Mouse (Mus musculus) layer of hippocampus, adult 9-10 months (tissue): ENCODE measurements around the gene Fto.

Source experiments
- DNase-seq: peaks from one replicate; pipeline ENCODE4 v3.0.0; 2022; ENCODE audit warnings: low spot score

Fto gene

DNA sequence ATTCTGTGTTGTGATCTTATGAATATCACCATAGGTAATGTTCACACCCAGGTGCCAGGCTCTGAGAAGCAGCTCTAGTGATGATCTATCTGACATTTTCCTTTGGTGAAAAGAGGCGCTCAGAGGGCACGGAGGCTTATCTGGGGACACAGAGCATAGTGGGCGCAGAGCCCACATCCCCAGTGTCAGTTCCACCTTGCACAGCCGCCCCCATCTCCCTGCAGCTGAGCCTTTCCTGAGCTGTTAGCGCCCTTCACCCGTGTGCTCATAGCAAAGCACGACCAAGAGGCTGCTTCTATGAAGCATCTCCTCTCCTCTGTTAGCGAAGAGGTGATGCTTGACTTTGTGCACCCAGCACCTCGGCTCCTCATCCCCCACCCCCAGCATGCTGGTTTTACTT is 185.3 kb downstream of the Fto start:
- no peak for DNase-seq

DNA sequence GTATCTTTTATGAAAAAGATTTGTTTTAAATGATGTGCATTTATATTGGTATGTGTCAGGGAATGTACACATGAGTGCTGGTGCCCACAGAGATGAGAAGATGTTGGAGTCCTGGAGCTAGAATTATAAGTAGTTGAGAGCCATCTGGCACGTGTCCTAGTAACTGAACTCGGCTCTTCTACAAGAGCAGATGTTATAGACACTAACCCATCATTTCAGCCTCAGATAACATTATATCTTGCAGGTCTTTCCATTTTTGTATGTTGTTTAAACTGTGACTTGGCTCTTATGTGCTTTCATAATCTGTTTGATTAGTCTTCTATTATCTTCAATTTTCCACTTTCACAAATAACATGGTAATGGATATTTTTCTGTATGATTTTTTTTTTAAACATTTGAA is 186.0 kb downstream of the Fto start:
- DNase-seq, result no peak

- DNase-seq, result no peak
Measured at GRCm38 (mm10) chr8:91501960-91502600, 188.8 kb downstream of the Fto start.

DNA sequence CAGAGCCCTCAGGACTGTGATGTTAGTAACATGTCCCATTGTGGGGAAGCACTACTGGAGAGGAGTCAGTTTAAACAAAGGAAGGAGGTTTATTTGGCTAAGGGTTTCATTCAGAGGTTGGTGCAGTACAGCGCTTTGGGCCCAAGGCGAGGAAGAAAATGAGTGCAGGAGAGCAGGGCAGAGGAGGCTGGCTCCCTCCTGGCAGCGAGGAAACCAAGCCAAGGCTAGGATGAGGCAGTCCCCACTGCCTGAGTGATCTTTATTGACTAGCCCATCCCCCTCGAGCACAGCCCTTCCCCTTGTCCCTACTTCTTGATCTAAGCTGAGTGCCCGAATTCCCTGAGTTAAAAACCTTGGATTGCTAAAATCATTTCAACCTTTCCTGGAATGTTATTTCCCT is 189.5 kb downstream of the Fto start:
- DNase-seq, result no peak

DNA sequence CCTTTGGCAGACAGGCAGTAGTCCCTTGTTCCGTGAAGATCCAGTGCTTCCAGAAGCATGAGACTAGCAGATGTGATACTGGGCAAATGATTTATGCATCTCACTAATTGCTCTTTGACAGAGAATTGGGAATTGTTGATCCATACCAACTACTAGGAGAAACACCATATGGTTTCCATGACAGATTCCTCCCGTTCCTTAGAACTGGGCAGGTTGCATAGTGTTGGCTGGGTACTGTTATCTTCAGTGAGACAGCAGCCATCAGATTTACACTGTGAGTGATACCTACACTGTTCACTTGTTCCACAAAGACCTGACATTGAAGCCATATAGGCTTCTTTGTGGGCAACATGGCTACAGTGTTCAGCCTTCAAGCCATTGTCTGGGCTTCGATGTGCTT is 191.0 kb downstream of the Fto start:
- no peak for DNase-seq

GRCm38 (mm10) chr8:91504891-91505290 is 191.6 kb downstream of the Fto start:
- no peak for DNase-seq

DNA sequence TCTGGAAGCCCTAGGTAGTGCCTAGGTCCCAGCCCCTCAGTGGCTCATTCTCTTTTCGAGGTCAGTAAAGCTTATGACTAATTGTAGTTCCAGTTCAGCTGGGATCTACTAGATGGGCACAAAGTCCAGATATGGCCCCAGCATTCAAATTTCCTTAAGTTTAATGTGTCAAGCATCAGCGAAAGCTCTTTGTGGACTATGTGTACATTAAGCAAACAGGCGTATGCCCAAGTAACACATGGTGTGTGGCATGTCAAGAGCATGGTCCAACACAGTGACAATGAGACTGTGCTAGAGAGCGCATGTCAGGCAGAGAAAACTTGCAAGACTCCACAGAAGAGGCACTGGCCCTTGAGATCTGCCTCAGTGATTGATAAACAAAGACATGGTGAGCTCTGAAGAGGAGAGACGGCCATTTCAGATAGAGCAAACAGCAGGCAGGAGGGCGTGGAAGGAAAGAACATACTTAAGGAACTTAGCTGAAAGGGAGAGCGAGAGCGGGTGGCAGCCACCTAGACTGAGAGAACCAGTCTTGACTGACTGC is 192.2 kb downstream of the Fto start:
- DNase-seq, result no peak

DNA sequence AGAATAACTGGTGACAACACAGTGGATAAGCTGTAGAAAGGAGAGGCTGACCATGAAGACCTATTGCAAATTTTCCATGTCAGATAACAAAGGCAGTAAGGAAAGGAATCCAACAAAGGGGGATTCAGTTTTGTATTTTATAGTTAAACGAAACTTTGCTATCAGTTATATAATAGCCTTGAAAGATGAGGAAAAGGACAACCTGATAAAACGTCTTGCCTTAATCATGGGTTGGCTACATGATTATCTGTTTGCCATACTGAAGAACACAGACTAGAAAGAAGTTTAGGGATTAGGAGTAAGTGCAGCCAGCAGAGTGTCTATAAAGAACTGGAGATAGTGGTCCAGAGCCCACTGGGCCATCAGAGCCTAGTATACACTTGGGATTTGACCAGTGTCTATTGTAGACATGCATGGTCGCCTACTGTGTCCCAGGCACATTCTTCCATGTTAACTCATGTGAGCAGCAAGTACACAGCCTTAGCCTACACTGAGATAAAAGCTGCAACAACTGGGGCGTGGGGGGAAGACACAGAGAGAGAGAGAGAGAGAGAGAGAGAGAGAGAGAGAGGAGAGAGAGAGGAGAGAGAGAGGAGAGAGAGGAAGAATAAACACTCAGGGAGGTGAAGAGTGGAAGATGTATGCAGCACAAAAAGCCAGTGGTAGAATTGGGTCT is 192.8 kb downstream of the Fto start:
- DNase-seq, result no peak

DNA sequence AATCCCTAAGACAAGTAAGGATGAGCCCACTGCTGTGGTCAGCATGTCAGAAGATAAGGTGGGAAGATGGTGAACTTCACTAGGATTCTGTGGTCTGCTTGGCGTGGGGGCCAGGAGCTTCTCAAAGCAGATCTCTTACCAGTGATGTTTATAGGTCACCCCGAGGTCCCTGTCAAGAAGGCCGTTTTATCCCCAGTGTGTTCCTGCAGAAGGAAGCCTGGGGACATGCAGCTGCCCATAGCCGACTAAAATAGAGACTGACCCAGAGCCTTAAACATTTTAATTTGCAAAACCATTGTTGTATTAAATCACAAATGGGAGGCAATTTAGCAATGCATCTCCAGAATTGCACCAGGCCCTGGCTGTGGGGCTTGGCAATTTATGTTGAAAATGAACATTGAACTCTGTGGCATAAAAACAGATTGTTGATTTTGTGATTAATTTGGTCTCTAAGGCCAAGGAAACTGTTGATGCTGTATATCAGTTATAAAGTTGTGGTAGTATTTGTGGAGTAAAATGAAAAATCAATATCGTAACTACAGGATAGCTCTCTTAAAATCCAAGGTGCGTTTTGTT is 193.4 kb downstream of the Fto start:
- no peak for DNase-seq

GRCm38 (mm10) chr8:91507681-91508097 is 194.4 kb downstream of the Fto start:
- no peak for DNase-seq

GRCm38 (mm10) chr8:91508284-91508683 is 195.0 kb downstream of the Fto start:
- DNase-seq, result no peak

DNA sequence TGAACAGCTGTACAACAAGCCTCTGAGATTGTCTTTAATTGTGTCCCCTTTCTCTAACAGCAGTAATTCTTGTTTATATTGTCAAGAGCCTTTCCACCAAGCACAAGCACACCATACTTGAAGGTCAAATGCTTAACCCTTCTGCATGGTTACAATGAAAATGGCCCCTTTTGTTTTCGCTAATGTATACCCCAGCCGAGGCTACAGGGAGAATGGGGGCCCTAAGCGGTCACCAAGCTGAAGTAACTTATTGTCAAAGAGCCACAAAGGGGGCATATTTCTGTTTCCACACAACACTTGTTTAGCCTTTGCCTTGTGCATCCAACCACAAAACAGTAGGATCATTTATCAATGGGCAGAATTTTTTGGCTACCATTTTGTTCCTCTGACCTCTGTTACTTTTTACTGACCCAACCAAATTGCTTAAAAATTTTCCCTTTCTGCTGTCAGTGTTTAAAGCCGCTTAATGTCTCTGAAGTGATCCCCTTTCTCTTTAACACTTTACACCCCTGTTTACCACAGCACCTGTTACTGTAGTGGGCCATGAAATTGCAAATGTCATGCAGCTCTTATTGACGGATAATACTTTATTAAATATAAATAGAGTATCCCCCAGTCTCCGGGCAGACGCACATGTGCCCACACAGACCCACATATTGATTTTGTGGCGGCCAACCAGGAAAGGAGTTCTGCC is 196.0 kb downstream of the Fto start:
- DNase-seq, result no peak

GRCm38 (mm10) chr8:91509900-91510260 is 196.6 kb downstream of the Fto start:
- DNase-seq, result no peak

DNA sequence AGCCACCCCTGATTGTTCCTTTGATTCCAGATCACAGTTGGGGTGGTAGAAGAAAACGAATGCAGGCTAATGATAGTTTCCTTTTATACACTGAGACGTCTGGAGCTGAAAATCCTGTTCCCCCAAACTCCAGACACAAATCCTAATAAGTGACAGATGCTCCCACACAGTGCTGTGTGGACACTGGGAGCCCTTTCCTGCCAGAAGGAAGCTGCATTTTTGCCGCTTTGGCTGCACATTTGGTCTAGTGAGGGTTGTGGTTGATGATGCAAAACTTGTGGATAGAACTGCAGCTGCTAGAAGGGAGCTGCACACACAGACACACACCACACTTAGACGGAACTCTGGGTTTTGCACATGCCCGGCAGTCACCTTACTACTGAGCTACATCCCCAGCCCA is 197.4 kb downstream of the Fto start:
- DNase-seq, result no peak

- DNase-seq, result no peak
Measured at GRCm38 (mm10) chr8:91511943-91512342, 198.6 kb downstream of the Fto start.

- no peak for DNase-seq
Measured at GRCm38 (mm10) chr8:91514752-91515478, 201.6 kb downstream of the Fto start.

DNA sequence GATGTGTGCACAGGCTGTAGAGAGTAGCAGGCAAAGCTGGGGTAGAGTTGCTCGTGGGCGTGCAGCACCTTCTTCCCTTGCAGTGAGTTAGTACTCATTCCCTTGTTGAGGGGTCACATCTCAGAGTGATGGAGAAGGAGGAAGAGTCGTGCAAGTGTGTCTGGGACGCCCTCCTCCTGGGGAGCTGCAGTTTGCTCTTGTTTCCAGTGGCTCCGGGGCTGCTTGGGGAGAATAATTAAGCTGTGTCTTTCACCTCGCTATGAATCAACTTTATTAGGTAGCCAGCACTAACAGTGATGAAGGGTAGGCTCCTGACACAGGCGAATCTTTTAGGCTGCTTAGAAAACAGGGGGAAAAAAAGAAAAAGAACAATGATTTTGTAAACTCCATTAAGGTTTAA is 203.1 kb downstream of the Fto start:
- no peak for DNase-seq

DNA sequence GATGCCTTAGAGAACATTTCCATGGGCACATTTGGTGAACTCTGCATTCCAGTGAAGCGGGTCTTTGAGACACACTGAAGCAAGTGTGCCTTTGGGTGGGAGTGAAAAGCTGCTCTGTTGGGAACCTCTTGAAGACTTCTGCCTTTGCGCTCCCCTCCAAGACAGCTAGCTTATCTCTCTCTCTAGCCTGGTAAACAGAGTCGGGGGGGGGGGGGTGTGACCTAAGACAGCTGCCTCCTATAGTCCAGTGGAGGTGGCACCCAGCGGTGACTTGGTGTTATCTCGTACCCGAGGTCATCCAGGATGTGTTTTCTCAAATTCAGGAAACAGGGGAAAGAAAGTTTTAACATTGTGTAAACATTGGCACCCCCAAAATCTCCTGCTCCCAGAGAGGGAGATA is 204.8 kb downstream of the Fto start:
- no peak for DNase-seq

GRCm38 (mm10) chr8:91522201-91522600 is 208.9 kb downstream of the Fto start:
- no peak for DNase-seq

DNA sequence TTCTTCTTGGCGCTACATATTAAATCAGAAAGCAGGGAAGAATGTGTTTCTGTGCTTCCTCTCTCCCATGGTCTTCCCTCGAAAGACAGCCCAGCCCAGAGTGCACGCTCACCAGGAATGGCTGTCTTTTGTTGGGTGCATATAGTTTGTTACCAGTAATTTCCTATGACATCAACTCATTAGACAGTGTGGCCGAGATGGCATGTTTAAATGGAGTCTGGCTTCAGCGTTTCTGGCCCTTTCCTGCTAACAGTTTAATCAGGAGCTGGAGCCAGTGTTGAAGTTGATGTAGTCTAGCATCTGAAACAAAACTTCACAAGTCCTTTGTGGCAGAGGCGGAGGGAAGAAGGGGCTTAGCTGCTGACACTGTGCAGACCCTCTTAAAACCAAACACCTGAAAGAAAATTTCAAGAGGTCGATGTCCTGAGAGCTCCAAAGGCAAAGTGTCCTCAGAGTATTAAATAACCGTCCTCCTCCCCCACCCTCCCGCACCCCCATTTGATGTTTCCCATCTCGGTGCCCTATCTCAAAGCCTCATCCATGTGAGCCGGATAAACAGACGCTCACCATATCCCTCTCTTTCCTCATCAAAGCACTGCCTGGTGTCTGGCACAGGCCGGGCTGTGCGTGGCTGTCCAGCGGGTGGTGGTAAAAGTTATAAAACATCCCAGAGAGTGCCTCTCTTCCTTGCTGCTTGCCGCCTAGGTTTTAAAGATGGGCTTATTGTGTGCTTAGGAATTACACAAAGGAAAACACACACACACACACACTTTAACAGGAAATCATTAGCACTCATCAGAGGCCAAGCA is 210.9 kb downstream of the Fto start:
- no peak for DNase-seq

- no peak for DNase-seq
Measured at GRCm38 (mm10) chr8:91524865-91525250, 211.5 kb downstream of the Fto start.
